Mouse (Mus musculus) embryonic facial prominence, embryonic 13.5 days (tissue): ENCODE measurements around the gene Kcnk12. TPM values are rescaled to one million over a fixed set of nuclear protein-coding genes. Genes with fewer than 3 reads are reported as not detected.

Source experiments
- ATAC-seq: fragments of 200-750 bp; cut with Nextera tagmentation; 2 replicates; pipeline ENCODE4 v1.8.0; 2017; ENCODE audit warnings: low read depth; ENCODE audit not compliant: insufficient number of reproducible peaks, insufficient read depth, low FRiP score, low TSS enrichment
- H3K27ac ChIP-seq: fragments of 300-500 bp; sonication (generic); 2 replicates; pipeline ENCODE4 v1.5.1; 2015; ENCODE audit warnings: moderate library complexity, mild to moderate bottlenecking, inconsistent platforms
- H3K27me3 ChIP-seq: fragments of 300-500 bp; sonication (generic); 2 replicates; pipeline ENCODE4 v1.6.1; 2015; ENCODE audit warnings: mild to moderate bottlenecking, inconsistent platforms
- H3K36me3 ChIP-seq: fragments of 300-500 bp; sonication (generic); 2 replicates; pipeline ENCODE4 v1.6.1; 2015; ENCODE audit warnings: mild to moderate bottlenecking, inconsistent platforms
- H3K4me1 ChIP-seq: fragments of 300-500 bp; sonication (generic); 2 replicates; pipeline ENCODE4 v1.6.1; 2015; ENCODE audit warnings: inconsistent platforms
- H3K4me2 ChIP-seq: fragments of 300-500 bp; sonication (generic); 2 replicates; pipeline ENCODE4 v1.6.1; 2015; ENCODE audit warnings: moderate library complexity, mild to moderate bottlenecking, inconsistent platforms
- H3K4me3 ChIP-seq: fragments of 300-500 bp; sonication (generic); 2 replicates; pipeline ENCODE4 v1.5.1; 2015; ENCODE audit warnings: mild to moderate bottlenecking, inconsistent platforms
- H3K9ac ChIP-seq: fragments of 300-500 bp; sonication (generic); 2 replicates; pipeline ENCODE4 v1.6.1; 2015; ENCODE audit warnings: mild to moderate bottlenecking, inconsistent platforms
- H3K9me3 ChIP-seq: fragments of 300-500 bp; sonication (generic); 2 replicates; pipeline ENCODE4 v1.6.1; 2016; ENCODE audit warnings: inconsistent platforms
- WGBS: fragments of 180-500 bp; shearing (Covaris S2); methylation state at CpG from one replicate; pipeline ENCODE4 v1.1.7; 2015; ENCODE audit warnings: mixed read lengths; 5-methylcytosine and 5-hydroxymethylcytosine counted together
- polyA plus RNA-seq: library from polyadenylated mRNA; unstranded; fragments of >200 nt; fragmentation: Nextera tagmentation; extraction: Ambion mirVana; gene quantifications from 2 replicates; pipeline ENCODE4 v1.2.1, GENCODE M21; 2015

Gene Kcnk12
- polyA plus RNA-seq, 1 experiment from 2014 or later: not detected

- Histone ChIP-seq H3K4me3 (peak overlapping the region; percentile 62), H3K27me3 (peaks cover 65% of the 10 kb centered on the region), H3K27ac (no peak overlapping the region), H3K4me2 (peak overlapping the region; percentile 100), H3K4me1 (peaks cover 16% of the 10 kb centered on the region), H3K9me3 (no peaks in the 10 kb centered on the region), H3K9ac (peak overlapping the region; percentile 59), H3K36me3 (no peaks in the 10 kb centered on the region)
- 0 out of 2 replicates have a peak, but pooled peaks have one; percentile 15 for ATAC-seq
- whole genome bisulfite sequencing: 9% methylated on average over 32 of the region's 32 CpGs
Measured at GRCm38 (mm10) chr17:87744985-87745925, 52.5 kb downstream of the Kcnk12 start.

GRCm38 (mm10) chr17:87739835-87740234 lies 58.0 kb downstream of the Kcnk12 start:
- no peaks in the 10 kb centered on the region for H3K9me3 ChIP-seq
- H3K36me3 ChIP-seq: no peaks in the 10 kb centered on the region
- no peak overlapping the region for H3K9ac ChIP-seq
- peaks cover under 1% of the 10 kb centered on the region for H3K4me1 ChIP-seq
- no peak overlapping the region for H3K4me3 ChIP-seq
- H3K4me2 ChIP-seq: no peak overlapping the region
- no peak for ATAC-seq
- WGBS: 31% methylated on average over 1 of the region's 1 CpGs
- H3K27ac ChIP-seq: no peak overlapping the region
- H3K27me3 ChIP-seq: peaks cover 26% of the 10 kb centered on the region

- Histone ChIP-seq H3K4me3 (no peak overlapping the region), H3K27ac (no peak overlapping the region), H3K36me3 (no peaks in the 10 kb centered on the region), H3K27me3 (no peaks in the 10 kb centered on the region), H3K9ac (no peak overlapping the region), H3K9me3 (no peaks in the 10 kb centered on the region), H3K4me1 (no peaks in the 10 kb centered on the region), H3K4me2 (no peak overlapping the region)
- WGBS: 85% methylated on average over 3 of the region's 3 CpGs
- ATAC-seq: no peak
Measured at GRCm38 (mm10) chr17:87737144-87737543, 60.6 kb downstream of the Kcnk12 start.

- H3K4me1 ChIP-seq: no peaks in the 10 kb centered on the region
- H3K9me3 ChIP-seq: peaks cover 3% of the 10 kb centered on the region; the same call in 1 of the 2 replicates
- no peak overlapping the region for H3K27ac ChIP-seq
- ATAC-seq: no peak
- H3K4me2 ChIP-seq: no peak overlapping the region
- H3K4me3 ChIP-seq: no peak overlapping the region
- no peak overlapping the region for H3K9ac ChIP-seq
- 87% methylated on average over 8 of the region's 8 CpGs for WGBS
- no peaks in the 10 kb centered on the region for H3K36me3 ChIP-seq
- no peaks in the 10 kb centered on the region for H3K27me3 ChIP-seq
Measured at GRCm38 (mm10) chr17:87734471-87734870, 63.3 kb downstream of the Kcnk12 start.

GRCm38 (mm10) chr17:87731962-87732361 lies 65.8 kb downstream of the Kcnk12 start:
- Histone ChIP-seq H3K27me3 (no peaks in the 10 kb centered on the region), H3K4me1 (no peaks in the 10 kb centered on the region), H3K4me2 (no peak overlapping the region), H3K4me3 (no peak overlapping the region), H3K36me3 (peaks cover 3% of the 10 kb centered on the region; the same call in 1 of the 2 replicates), H3K9me3 (peaks cover 5% of the 10 kb centered on the region; the same call in 1 of the 2 replicates), H3K9ac (no peak overlapping the region), H3K27ac (no peak overlapping the region)
- ATAC-seq: no peak
- 73% methylated on average over 4 of the region's 4 CpGs for WGBS

- Histone ChIP-seq H3K27ac (no peak overlapping the region), H3K9ac (no peak overlapping the region), H3K9me3 (peaks cover 5% of the 10 kb centered on the region; the same call in 1 of the 2 replicates), H3K4me2 (no peak overlapping the region), H3K27me3 (no peaks in the 10 kb centered on the region), H3K36me3 (peaks cover 40% of the 10 kb centered on the region), H3K4me1 (no peaks in the 10 kb centered on the region), H3K4me3 (no peak overlapping the region)
- 88% methylated on average over 12 of the region's 12 CpGs for WGBS
- ATAC-seq: no peak
Measured at GRCm38 (mm10) chr17:87726489-87727356, 71.1 kb downstream of the Kcnk12 start.

- H3K9ac ChIP-seq: no peak overlapping the region
- ATAC-seq: no peak
- H3K4me3 ChIP-seq: no peak overlapping the region
- H3K36me3 ChIP-seq: peaks cover 56% of the 10 kb centered on the region
- peaks cover 5% of the 10 kb centered on the region; the same call in 1 of the 2 replicates for H3K9me3 ChIP-seq
- WGBS: 91% methylated on average over 7 of the region's 7 CpGs
- H3K4me2 ChIP-seq: no peak overlapping the region
- H3K4me1 ChIP-seq: no peaks in the 10 kb centered on the region
- H3K27me3 ChIP-seq: no peaks in the 10 kb centered on the region
- no peak overlapping the region for H3K27ac ChIP-seq
Measured at GRCm38 (mm10) chr17:87724727-87725126, 73.1 kb downstream of the Kcnk12 start.

- Histone ChIP-seq H3K27ac (no peak overlapping the region), H3K9ac (no peak overlapping the region), H3K27me3 (no peaks in the 10 kb centered on the region), H3K9me3 (no peaks in the 10 kb centered on the region), H3K36me3 (peaks cover 69% of the 10 kb centered on the region), H3K4me1 (no peaks in the 10 kb centered on the region), H3K4me2 (no peak overlapping the region), H3K4me3 (no peak overlapping the region)
- WGBS: 85% methylated on average over 8 of the region's 8 CpGs
- ATAC-seq: no peak
Measured at GRCm38 (mm10) chr17:87700101-87700500, 97.7 kb downstream of the Kcnk12 start.

- no peak overlapping the region for H3K4me3 ChIP-seq
- 78% methylated on average over 16 of the region's 16 CpGs for WGBS
- no peak overlapping the region for H3K9ac ChIP-seq
- H3K27ac ChIP-seq: no peak overlapping the region
- H3K36me3 ChIP-seq: peaks cover 70% of the 10 kb centered on the region
- H3K9me3 ChIP-seq: no peaks in the 10 kb centered on the region
- no peaks in the 10 kb centered on the region for H3K4me1 ChIP-seq
- no peak for ATAC-seq
- H3K4me2 ChIP-seq: no peak overlapping the region
- H3K27me3 ChIP-seq: no peaks in the 10 kb centered on the region
Measured at GRCm38 (mm10) chr17:87698996-87699765, 98.6 kb downstream of the Kcnk12 start.

GRCm38 (mm10) chr17:87696814-87697213 lies 101.0 kb downstream of the Kcnk12 start:
- H3K4me3 ChIP-seq: no peak overlapping the region
- no peak overlapping the region for H3K27ac ChIP-seq
- no peak overlapping the region for H3K9ac ChIP-seq
- no peaks in the 10 kb centered on the region for H3K27me3 ChIP-seq
- no peak overlapping the region for H3K4me2 ChIP-seq
- H3K9me3 ChIP-seq: no peaks in the 10 kb centered on the region
- WGBS: 91% methylated on average over 6 of the region's 6 CpGs
- peaks cover 67% of the 10 kb centered on the region for H3K36me3 ChIP-seq
- ATAC-seq: no peak
- H3K4me1 ChIP-seq: no peaks in the 10 kb centered on the region
